Mouse (Mus musculus): ENCODE data around the gene Decr2. TPM values are rescaled to one million over a fixed set of nuclear protein-coding genes. Genes with fewer than 3 reads are reported as not detected.
"Not testable (repeated sequence)": the region's sequence is repeated elsewhere in the genome, so short reads cannot be mapped to it uniquely, and the experiment has no call there.

Decr2 gene
- polyA plus RNA-seq, 1 experiment: 30.7 TPM

- H3K4me3 ChIP-seq (ENCODE audit: insufficient read depth, low read length): no peak overlapping the region
- H3K27ac ChIP-seq (ENCODE audit: insufficient read depth, low read depth, low read length): no peak overlapping the region
- no peaks in the 10 kb centered on the region for H3K4me1 ChIP-seq (ENCODE audit: control insufficient read depth, insufficient read depth, low read length)
- TF ChIP-seq CTCF (IDR thresholded peaks at IDR 0.05; ENCODE audit: low read depth, low read length): no peak
- TF ChIP-seq POLR2A (IDR thresholded peaks at IDR 0.05; ENCODE audit: borderline replicate concordance, low read depth, low read length): no peak
These were observed 43.7 kb downstream of the Decr2 start for GRCm38 (mm10) chr17:26046253-26046997.

GRCm38 (mm10) chr17:26045285-26045684, 44.9 kb downstream of the Decr2 start:
- H3K27ac ChIP-seq (ENCODE audit: insufficient read depth, low read depth, low read length): no peak overlapping the region
- no peak for TF ChIP-seq CTCF (IDR thresholded peaks at IDR 0.05; ENCODE audit: low read depth, low read length)
- no peak for TF ChIP-seq POLR2A (IDR thresholded peaks at IDR 0.05; ENCODE audit: borderline replicate concordance, low read depth, low read length)
- H3K4me1 ChIP-seq (ENCODE audit: control insufficient read depth, insufficient read depth, low read length): no peaks in the 10 kb centered on the region
- H3K4me3 ChIP-seq (ENCODE audit: insufficient read depth, low read length): no peak overlapping the region

GRCm38 (mm10) chr17:26043249-26043636, 46.9 kb downstream of the Decr2 start:
- H3K27ac ChIP-seq (ENCODE audit: insufficient read depth, low read depth, low read length): no peak overlapping the region
- no peaks in the 10 kb centered on the region for H3K4me1 ChIP-seq (ENCODE audit: control insufficient read depth, insufficient read depth, low read length)

GRCm38 (mm10) chr17:26042599-26043248, 47.4 kb downstream of the Decr2 start:
- TF ChIP-seq POLR2A (IDR thresholded peaks at IDR 0.05; ENCODE audit: borderline replicate concordance, low read depth, low read length) (no peak), CTCF (IDR thresholded peaks at IDR 0.05; ENCODE audit: low read depth, low read length) (no peak)
- Histone ChIP-seq H3K27ac (ENCODE audit: insufficient read depth, low read depth, low read length) (no peak overlapping the region), H3K4me3 (ENCODE audit: insufficient read depth, low read length) (no peak overlapping the region), H3K4me1 (ENCODE audit: control insufficient read depth, insufficient read depth, low read length) (no peaks in the 10 kb centered on the region)

More at GRCm38 (mm10) chr17:26043249-26043636, 46.9 kb downstream of the Decr2 start:
- no peak overlapping the region for H3K4me3 ChIP-seq (ENCODE audit: insufficient read depth, low read length)
- TF ChIP-seq POLR2A (IDR thresholded peaks at IDR 0.05; ENCODE audit: borderline replicate concordance, low read depth, low read length) (no peak), CTCF (IDR thresholded peaks at IDR 0.05; ENCODE audit: low read depth, low read length) (no peak)

GRCm38 (mm10) chr17:26041111-26041802, 48.9 kb downstream of the Decr2 start:
- TF ChIP-seq CTCF (IDR thresholded peaks at IDR 0.05; ENCODE audit: low read depth, low read length) (peak; percentile 40; the same call in 1 of the 2 replicates), POLR2A (IDR thresholded peaks at IDR 0.05; ENCODE audit: borderline replicate concordance, low read depth, low read length) (no peak)
- no peak overlapping the region for H3K27ac ChIP-seq (ENCODE audit: insufficient read depth, low read depth, low read length)
- H3K4me3 ChIP-seq (ENCODE audit: insufficient read depth, low read length): no peak overlapping the region
- no peaks in the 10 kb centered on the region for H3K4me1 ChIP-seq (ENCODE audit: control insufficient read depth, insufficient read depth, low read length)

- H3K4me1 ChIP-seq (ENCODE audit: control insufficient read depth, insufficient read depth, low read length); H3K4me3 ChIP-seq (ENCODE audit: insufficient read depth, low read length); H3K27ac ChIP-seq (ENCODE audit: insufficient read depth, low read depth, low read length): not testable (repeated sequence)
These were observed 49.4 kb downstream of the Decr2 start for GRCm38 (mm10) chr17:26040711-26041110.

GRCm38 (mm10) chr17:26032037-26032436, 58.1 kb downstream of the Decr2 start:
- TF ChIP-seq CTCF (IDR thresholded peaks at IDR 0.05; ENCODE audit: low read depth, low read length) (no peak), POLR2A (IDR thresholded peaks at IDR 0.05; ENCODE audit: borderline replicate concordance, low read depth, low read length) (no peak)
- H3K4me1 ChIP-seq (ENCODE audit: control insufficient read depth, insufficient read depth, low read length): no peaks in the 10 kb centered on the region
- H3K4me3 ChIP-seq (ENCODE audit: insufficient read depth, low read length): no peak overlapping the region
- H3K27ac ChIP-seq (ENCODE audit: insufficient read depth, low read depth, low read length): no peak overlapping the region

GRCm38 (mm10) chr17:26031583-26031982, 58.6 kb downstream of the Decr2 start:
- Histone ChIP-seq H3K4me3 (ENCODE audit: insufficient read depth, low read length) (no peak overlapping the region), H3K27ac (ENCODE audit: insufficient read depth, low read depth, low read length) (no peak overlapping the region), H3K4me1 (ENCODE audit: control insufficient read depth, insufficient read depth, low read length) (no peaks in the 10 kb centered on the region)
- TF ChIP-seq POLR2A (IDR thresholded peaks at IDR 0.05; ENCODE audit: borderline replicate concordance, low read depth, low read length) (no peak), CTCF (IDR thresholded peaks at IDR 0.05; ENCODE audit: low read depth, low read length) (no peak)

Other genes starting within 250 kb of the Decr2 start
- 1.5 TPM in 1 of 2 replicates, not detected in the other for gene Gm20683, start 248.6 kb downstream of the Decr2 start, polyA plus RNA-seq (2012; ENCODE audit: insufficient read depth, insufficient read length, missing spikeins)
- gene Rhot2, start 245.5 kb downstream of the Decr2 start, polyA plus RNA-seq (2012; ENCODE audit: insufficient read depth, insufficient read length, missing spikeins): 30.8 and 35.1 TPM in 2 replicates
- 11.7 and 13.1 TPM in 2 replicates for gene Wdr90, start 228.8 kb downstream of the Decr2 start, polyA plus RNA-seq (2012; ENCODE audit: insufficient read depth, insufficient read length, missing spikeins)
- 10.3 and 16.6 TPM in 2 replicates for gene Mcrip2, start 221.6 kb downstream of the Decr2 start, polyA plus RNA-seq (2012; ENCODE audit: insufficient read depth, insufficient read length, missing spikeins)
- gene Mettl26, start 215.3 kb downstream of the Decr2 start, polyA plus RNA-seq (2012; ENCODE audit: insufficient read depth, insufficient read length, missing spikeins): 16.1 and 17.0 TPM in 2 replicates
- 0.84 and 1.4 TPM in 2 replicates for gene Wfikkn1, start 209.5 kb downstream of the Decr2 start, polyA plus RNA-seq (2012; ENCODE audit: insufficient read depth, insufficient read length, missing spikeins)
- 30.0 and 32.8 TPM in 2 replicates for gene Rab40c, start 170.6 kb downstream of the Decr2 start, polyA plus RNA-seq (2012; ENCODE audit: insufficient read depth, insufficient read length, missing spikeins)
- 51.1 and 53.4 TPM in 2 replicates for gene Pigq, start 145.4 kb downstream of the Decr2 start, polyA plus RNA-seq (2012; ENCODE audit: insufficient read depth, insufficient read length, missing spikeins)
- gene Nhlrc4, start 145.4 kb downstream of the Decr2 start, polyA plus RNA-seq (2012; ENCODE audit: insufficient read depth, insufficient read length, missing spikeins): not detected in 2 replicates
- gene A930017K11Rik, start 137.8 kb downstream of the Decr2 start, polyA plus RNA-seq (2012; ENCODE audit: insufficient read depth, insufficient read length, missing spikeins): not detected in 2 replicates
- gene Capn15, start 104.5 kb downstream of the Decr2 start, polyA plus RNA-seq (2012; ENCODE audit: insufficient read depth, insufficient read length, missing spikeins): 12.1 and 12.7 TPM in 2 replicates
- gene Rab11fip3, start 20.8 kb downstream of the Decr2 start, polyA plus RNA-seq (2012; ENCODE audit: insufficient read depth, insufficient read length, missing spikeins): 7.9 and 8.3 TPM in 2 replicates
- gene Nme4, start 5.3 kb upstream of the Decr2 start, polyA plus RNA-seq (2012; ENCODE audit: insufficient read depth, insufficient read length, missing spikeins): 25.6 and 28.4 TPM in 2 replicates
- 58.4 and 67.5 TPM in 2 replicates for gene Tmem8, start 23.0 kb upstream of the Decr2 start, polyA plus RNA-seq (2012; ENCODE audit: insufficient read depth, insufficient read length, missing spikeins)
- 72.1 and 74.7 TPM in 2 replicates for gene Mrpl28, start 33.2 kb upstream of the Decr2 start, polyA plus RNA-seq (2012; ENCODE audit: insufficient read depth, insufficient read length, missing spikeins)
- gene Axin1, start 48.4 kb upstream of the Decr2 start, polyA plus RNA-seq (2012; ENCODE audit: insufficient read depth, insufficient read length, missing spikeins): 31.6 and 40.1 TPM in 2 replicates
- gene Pdia2, start 108.8 kb upstream of the Decr2 start, polyA plus RNA-seq (2012; ENCODE audit: insufficient read depth, insufficient read length, missing spikeins): not detected in 2 replicates
- gene Rgs11, start 112.6 kb upstream of the Decr2 start, polyA plus RNA-seq (2012; ENCODE audit: insufficient read depth, insufficient read length, missing spikeins): 4.7 and 6.6 TPM in 2 replicates
- gene Arhgdig, start 117.4 kb upstream of the Decr2 start, polyA plus RNA-seq (2012; ENCODE audit: insufficient read depth, insufficient read length, missing spikeins): not detected in 2 replicates
- gene Fam234a, start 153.9 kb upstream of the Decr2 start, polyA plus RNA-seq (2012; ENCODE audit: insufficient read depth, insufficient read length, missing spikeins): 117 and 136 TPM in 2 replicates
- gene Luc7l, start 162.6 kb upstream of the Decr2 start, polyA plus RNA-seq (2012; ENCODE audit: insufficient read depth, insufficient read length, missing spikeins): 37.4 and 41.2 TPM in 2 replicates